Mouse (Mus musculus): ENCODE measurements around the gene Wdr37. TPM values are rescaled to one million over a fixed set of nuclear protein-coding genes. Genes with fewer than 3 reads are reported as not detected.

The Wdr37 gene
- polyA plus RNA-seq, 1 experiment: 11.3 TPM

GRCm38 (mm10) chr13:8881611-8882010 lies 9.9 kb upstream of the Wdr37 start:
- TF ChIP-seq POLR2A (IDR thresholded peaks at IDR 0.05; ENCODE audit: low read depth, low read length) (no peak), CTCF (IDR thresholded peaks at IDR 0.05; ENCODE audit: extremely low read depth, insufficient read depth, insufficient read length, insufficient replicate concordance) (no peak)
- WGBS: 85% methylated on average over 3 of the region's 3 CpGs
- H3K27ac ChIP-seq (ENCODE audit: insufficient read depth, low read length): no peak overlapping the region
- H3K4me1 ChIP-seq (ENCODE audit: control insufficient read depth, insufficient read depth, insufficient read length): no peaks in the 10 kb centered on the region
- H3K36me3 ChIP-seq (ENCODE audit: control insufficient read depth, insufficient read depth, low read length): no peaks in the 10 kb centered on the region
- no peak overlapping the region for H3K4me3 ChIP-seq (ENCODE audit: extremely low read depth, insufficient read depth, insufficient read length)
- DNase-seq (ENCODE audit: low read depth in 1 of 2, low spot score in 2 of 2): no peak
- no peaks in the 10 kb centered on the region for H3K27me3 ChIP-seq (ENCODE audit: control insufficient read depth, insufficient read depth, low read length)

- no peaks in the 10 kb centered on the region for H3K4me1 ChIP-seq (ENCODE audit: control insufficient read depth, insufficient read depth, insufficient read length)
- no peak overlapping the region for H3K27ac ChIP-seq (ENCODE audit: insufficient read depth, low read length)
- 94% methylated on average over 1 of the region's 1 CpGs for WGBS
- no peak for TF ChIP-seq CTCF (IDR thresholded peaks at IDR 0.05; ENCODE audit: extremely low read depth, insufficient read depth, insufficient read length, insufficient replicate concordance)
- no peaks in the 10 kb centered on the region for H3K36me3 ChIP-seq (ENCODE audit: control insufficient read depth, insufficient read depth, low read length)
- H3K4me3 ChIP-seq (ENCODE audit: extremely low read depth, insufficient read depth, insufficient read length): no peak overlapping the region
- no peak for DNase-seq (ENCODE audit: low read depth in 1 of 2, low spot score in 2 of 2)
- H3K27me3 ChIP-seq (ENCODE audit: control insufficient read depth, insufficient read depth, low read length): no peaks in the 10 kb centered on the region
Observed at GRCm38 (mm10) chr13:8873776-8874175, 2.1 kb upstream of the Wdr37 start.

GRCm38 (mm10) chr13:8870510-8871313 lies 997 bp downstream of the Wdr37 start:
- no peaks in the 10 kb centered on the region; the same call in 1 of the 2 replicates for H3K36me3 ChIP-seq (ENCODE audit: control insufficient read depth, insufficient read depth, low read length)
- H3K4me1 ChIP-seq (ENCODE audit: control insufficient read depth, insufficient read depth, insufficient read length): no peaks in the 10 kb centered on the region; the same call in 1 of the 2 replicates
- peak overlapping the region; percentile 74 for H3K4me3 ChIP-seq (ENCODE audit: extremely low read depth, insufficient read depth, insufficient read length)
- WGBS: under 1% methylated on average over 57 of the region's 57 CpGs
- TF ChIP-seq POLR2A (IDR thresholded peaks at IDR 0.05; ENCODE audit: low read depth, low read length): peak; percentile 29
- peak; percentile 94 for TF ChIP-seq CTCF (IDR thresholded peaks at IDR 0.05; ENCODE audit: extremely low read depth, insufficient read depth, insufficient read length, insufficient replicate concordance)
- peak overlapping the region; percentile 86 for H3K27ac ChIP-seq (ENCODE audit: insufficient read depth, low read length)
- no peaks in the 10 kb centered on the region for H3K27me3 ChIP-seq (ENCODE audit: control insufficient read depth, insufficient read depth, low read length)
- peak; percentile 74 to 83 for DNase-seq (ENCODE audit: low read depth in 1 of 2, low spot score in 2 of 2)

GRCm38 (mm10) chr13:8870160-8870509 lies 1.6 kb downstream of the Wdr37 start:
- peak in 1 of 2 experiments; percentile 41 for DNase-seq (ENCODE audit: low read depth in 1 of 2, low spot score in 2 of 2)
- H3K27me3 ChIP-seq (ENCODE audit: control insufficient read depth, insufficient read depth, low read length): no peaks in the 10 kb centered on the region
- H3K4me3 ChIP-seq (ENCODE audit: extremely low read depth, insufficient read depth, insufficient read length): peak overlapping the region; percentile 74
- H3K27ac ChIP-seq (ENCODE audit: insufficient read depth, low read length): peak overlapping the region; percentile 86
- no peaks in the 10 kb centered on the region; the same call in 1 of the 2 replicates for H3K4me1 ChIP-seq (ENCODE audit: control insufficient read depth, insufficient read depth, insufficient read length)
- TF ChIP-seq CTCF (IDR thresholded peaks at IDR 0.05; ENCODE audit: extremely low read depth, insufficient read depth, insufficient read length, insufficient replicate concordance) (no peak), POLR2A (IDR thresholded peaks at IDR 0.05; ENCODE audit: low read depth, low read length) (no peak)
- WGBS: under 1% methylated on average over 9 of the region's 9 CpGs
- no peaks in the 10 kb centered on the region; the same call in 1 of the 2 replicates for H3K36me3 ChIP-seq (ENCODE audit: control insufficient read depth, insufficient read depth, low read length)

- TF ChIP-seq CTCF (IDR thresholded peaks at IDR 0.05; ENCODE audit: extremely low read depth, insufficient read depth, insufficient read length, insufficient replicate concordance): no peak
- Histone ChIP-seq H3K27me3 (ENCODE audit: control insufficient read depth, insufficient read depth, low read length) (no peaks in the 10 kb centered on the region), H3K4me3 (ENCODE audit: extremely low read depth, insufficient read depth, insufficient read length) (peak overlapping the region; percentile 74; the same call in 1 of the 2 replicates), H3K36me3 (ENCODE audit: control insufficient read depth, insufficient read depth, low read length) (no peaks in the 10 kb centered on the region; the same call in 1 of the 2 replicates), H3K4me1 (ENCODE audit: control insufficient read depth, insufficient read depth, insufficient read length) (no peaks in the 10 kb centered on the region; the same call in 1 of the 2 replicates), H3K27ac (ENCODE audit: insufficient read depth, low read length) (no peak overlapping the region; the same call in 1 of the 2 replicates)
- no peak for DNase-seq (ENCODE audit: low read depth in 1 of 2, low spot score in 2 of 2)
- WGBS: 31% methylated on average over 5 of the region's 5 CpGs
Observed at GRCm38 (mm10) chr13:8869578-8870157, 2.0 kb downstream of the Wdr37 start.

GRCm38 (mm10) chr13:8866612-8867011 lies 5.1 kb downstream of the Wdr37 start:
- no peak for DNase-seq (ENCODE audit: low read depth in 1 of 2, low spot score in 2 of 2)
- TF ChIP-seq CTCF (IDR thresholded peaks at IDR 0.05; ENCODE audit: extremely low read depth, insufficient read depth, insufficient read length, insufficient replicate concordance) (no peak), POLR2A (IDR thresholded peaks at IDR 0.05; ENCODE audit: low read depth, low read length) (no peak)
- H3K27ac ChIP-seq (ENCODE audit: insufficient read depth, low read length): no peak overlapping the region
- H3K4me1 ChIP-seq (ENCODE audit: control insufficient read depth, insufficient read depth, insufficient read length): no peaks in the 10 kb centered on the region; the same call in 1 of the 2 replicates
- H3K36me3 ChIP-seq (ENCODE audit: control insufficient read depth, insufficient read depth, low read length): peaks cover 1% of the 10 kb centered on the region; the same call in 1 of the 2 replicates
- no peak overlapping the region for H3K4me3 ChIP-seq (ENCODE audit: extremely low read depth, insufficient read depth, insufficient read length)
- no peaks in the 10 kb centered on the region for H3K27me3 ChIP-seq (ENCODE audit: control insufficient read depth, insufficient read depth, low read length)
- 77% methylated on average over 7 of the region's 7 CpGs for WGBS

All from spleen, adult 2 months (tissue).